Mouse (Mus musculus) cerebellum, postnatal 14 days (tissue): ENCODE data around the gene Vmn1r171.
"Not testable (repeated sequence)": the region's sequence is repeated elsewhere in the genome, so short reads cannot be mapped to it uniquely, and the experiment has no call there.

ENCODE experiments used
- DNase-seq, 2 experiments: peaks; one replicate each; pipeline ENCODE4 v3.0.0; 2021; ENCODE audit warnings: mixed read lengths in 2 of 2

The Vmn1r171 gene

DNA sequence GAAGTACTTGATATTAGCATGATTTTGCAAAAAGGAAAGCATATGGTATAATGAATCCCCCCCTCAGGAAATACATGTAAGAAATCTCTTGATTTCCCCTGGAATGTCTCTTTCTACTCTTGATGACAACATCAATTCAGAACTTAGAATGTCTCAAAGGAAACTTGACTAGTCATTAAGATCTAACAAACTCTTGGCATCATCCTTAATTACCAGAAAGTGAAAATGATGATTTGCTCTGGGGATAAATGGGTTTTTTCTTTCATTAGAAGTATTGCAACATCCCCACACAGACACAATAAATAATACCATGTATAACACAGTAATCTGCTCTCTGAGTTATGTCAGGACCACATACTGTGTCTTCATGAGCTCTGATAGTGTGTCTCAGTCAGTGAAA lies at the start of gene Vmn1r171:
Gene Vmn1r171 (plus strand): TSS at position 301 of the 400 bp plus-strand sequence.
- DNase-seq = no peak

DNA sequence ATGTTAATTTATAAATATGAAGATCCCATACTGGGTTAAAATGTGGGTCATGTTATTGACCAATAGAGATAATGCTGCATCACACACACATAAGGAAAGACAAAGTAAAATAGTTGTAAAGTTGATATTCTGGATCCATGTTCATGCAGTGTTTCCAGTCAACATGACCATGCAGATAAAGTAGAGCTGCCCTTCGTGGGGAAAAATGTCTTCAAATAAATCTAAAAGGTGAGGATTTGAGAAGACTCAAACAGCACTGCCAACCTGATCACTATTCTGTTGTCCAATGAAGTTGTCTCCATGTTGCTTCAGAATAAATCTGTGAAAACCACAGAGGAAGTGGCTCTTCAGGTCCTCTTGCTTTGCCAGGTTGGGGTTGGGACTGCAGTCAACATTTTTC lies 24.6 kb upstream of the Vmn1r171 start, which contains the start of gene Vmn1r170:
Gene Vmn1r170 (plus strand): TSS at position 301 of the 400 bp plus-strand sequence.
- DNase-seq = not testable (repeated sequence)

DNA sequence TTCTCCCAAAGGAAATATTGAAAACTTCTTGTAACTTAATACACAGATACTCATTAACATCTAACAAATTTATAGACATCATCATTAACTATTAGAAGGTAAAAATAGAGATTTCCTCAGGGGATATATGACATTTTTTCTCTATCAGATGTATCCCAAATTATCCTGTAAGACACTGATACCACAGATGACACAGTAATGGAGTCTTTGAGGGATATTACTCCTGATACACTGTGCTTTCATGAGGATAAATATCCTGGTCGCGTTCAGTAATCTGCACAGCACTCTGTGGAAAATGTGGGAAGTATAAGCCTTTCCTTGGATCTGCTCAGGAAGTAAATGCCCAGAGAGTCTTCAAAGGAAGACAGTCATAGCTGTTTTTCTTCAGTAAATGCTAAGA lies 27.5 kb downstream of the Vmn1r171 start, which contains the start of gene Vmn1r172:
Gene Vmn1r172 (plus strand): TSS at position 301 of the 400 bp plus-strand sequence.
- DNase-seq = no peak
